Mouse (Mus musculus) kidney, postnatal 14 days (tissue): ENCODE data around the gene Thy1.

Experiments
- DNase-seq: peaks from one replicate; pipeline ENCODE4 v3.0.0; 2022; ENCODE audit warnings: mixed read lengths

The Thy1 gene

DNA sequence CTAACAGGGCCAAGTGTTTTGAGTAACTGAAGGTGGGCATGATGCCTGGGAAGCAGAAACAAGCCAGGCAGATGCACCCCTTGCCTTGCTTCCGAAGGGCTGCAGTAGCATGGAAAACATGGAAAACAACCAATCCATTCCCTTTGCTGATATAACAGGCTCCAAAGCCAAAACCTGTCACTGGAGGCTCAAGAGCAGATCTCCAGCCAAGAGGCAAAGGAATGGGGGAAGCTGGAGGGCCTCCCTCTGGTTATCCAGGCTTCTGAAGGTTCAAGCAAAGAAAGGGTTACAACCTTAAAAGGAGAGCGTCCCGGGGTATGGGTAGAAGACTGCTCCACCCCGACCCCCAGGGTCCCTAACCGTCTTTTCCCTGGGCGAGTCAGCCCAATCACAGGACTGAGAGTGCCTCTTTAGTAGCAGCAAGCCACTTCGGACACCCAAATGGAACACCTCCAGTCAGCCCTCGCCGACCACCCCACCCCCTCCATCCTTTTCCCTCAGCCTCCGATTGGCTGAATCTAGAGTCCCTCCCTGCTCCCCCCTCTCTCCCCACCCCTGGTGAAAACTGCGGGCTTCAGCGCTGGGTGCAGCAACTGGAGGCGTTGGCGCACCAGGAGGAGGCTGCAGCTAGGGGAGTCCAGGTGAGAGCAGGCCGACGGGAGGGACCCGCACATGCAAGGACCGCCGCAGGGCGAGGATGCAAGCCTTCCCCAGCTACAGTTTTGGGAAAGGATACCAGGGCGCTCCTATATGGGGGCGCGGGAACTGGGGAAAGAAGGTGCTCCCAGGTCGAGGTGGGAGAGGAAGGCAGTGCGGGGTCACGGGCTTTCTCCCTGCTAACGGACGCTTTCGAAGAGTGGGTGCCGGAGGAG lies at the start of gene Thy1:
Thy1 (plus strand) TSS at position 549 of the 872 bp plus-strand sequence.
- DNase-seq: peak; percentile 25

DNA sequence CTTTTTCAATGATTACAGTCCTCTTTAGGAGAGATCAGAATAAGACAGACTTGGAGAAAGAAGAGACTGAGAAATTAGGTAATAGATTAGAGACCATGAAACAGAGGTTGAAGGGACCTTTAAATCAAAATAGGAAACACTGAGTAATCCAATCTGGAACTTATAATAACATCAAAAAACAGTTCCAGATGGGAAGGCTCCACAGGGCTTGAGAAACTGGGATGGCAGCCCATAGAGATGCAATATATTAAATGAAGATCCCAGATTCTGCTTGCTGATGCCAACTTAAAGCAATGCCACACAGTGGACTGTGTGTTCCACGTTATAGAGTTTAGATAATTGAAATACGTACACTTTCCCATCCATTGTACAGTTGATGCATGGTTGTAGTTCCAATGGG lies 45.5 kb upstream of the Thy1 start:
- no peak for DNase-seq

DNA sequence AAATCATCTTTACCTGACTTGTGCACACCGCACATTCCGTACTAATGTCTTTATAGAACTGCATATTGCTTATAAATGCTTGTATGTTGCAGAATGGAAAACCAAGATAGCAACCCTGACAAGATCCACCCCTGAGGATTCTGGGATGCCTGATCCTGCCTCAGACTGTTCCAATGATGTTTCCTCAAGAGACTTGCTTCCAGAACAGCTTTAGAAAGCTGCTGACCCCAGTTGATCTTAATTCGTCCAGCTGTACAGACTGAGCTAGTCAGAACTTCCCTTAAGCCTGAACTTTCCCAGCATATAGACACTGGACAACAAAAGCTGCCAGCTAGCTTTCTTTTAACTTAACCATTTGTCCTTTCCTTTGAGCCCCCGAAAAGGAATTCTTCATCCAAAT lies 44.3 kb upstream of the Thy1 start:
- DNase-seq: no peak

- DNase-seq: no peak
Measured at GRCm38 (mm10) chr9:44004362-44004761, 38.8 kb upstream of the Thy1 start.

DNA sequence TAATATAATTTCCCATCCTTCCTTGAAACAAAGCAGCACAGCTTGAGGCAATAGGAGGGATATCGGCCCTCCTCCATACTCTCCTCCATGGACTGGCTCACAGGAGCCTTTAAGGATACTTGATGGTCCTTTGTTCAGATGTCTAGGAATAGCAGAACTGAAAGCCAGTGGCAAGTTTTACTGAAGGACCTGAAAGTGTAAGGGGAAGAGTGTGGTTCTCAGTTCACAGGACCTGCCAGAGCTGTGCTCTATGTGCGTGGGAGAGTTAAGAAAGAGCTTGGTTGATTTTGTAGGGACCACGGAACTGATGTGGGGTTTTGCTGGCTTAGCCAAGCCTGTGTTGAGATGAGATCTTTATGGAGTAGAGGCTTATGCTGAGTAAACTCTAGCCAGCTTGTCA lies 37.9 kb upstream of the Thy1 start:
- DNase-seq: no peak

GRCm38 (mm10) chr9:44007323-44007722 lies 35.9 kb upstream of the Thy1 start:
- no peak for DNase-seq

GRCm38 (mm10) chr9:44007991-44008390 lies 35.2 kb upstream of the Thy1 start:
- no peak for DNase-seq

DNA sequence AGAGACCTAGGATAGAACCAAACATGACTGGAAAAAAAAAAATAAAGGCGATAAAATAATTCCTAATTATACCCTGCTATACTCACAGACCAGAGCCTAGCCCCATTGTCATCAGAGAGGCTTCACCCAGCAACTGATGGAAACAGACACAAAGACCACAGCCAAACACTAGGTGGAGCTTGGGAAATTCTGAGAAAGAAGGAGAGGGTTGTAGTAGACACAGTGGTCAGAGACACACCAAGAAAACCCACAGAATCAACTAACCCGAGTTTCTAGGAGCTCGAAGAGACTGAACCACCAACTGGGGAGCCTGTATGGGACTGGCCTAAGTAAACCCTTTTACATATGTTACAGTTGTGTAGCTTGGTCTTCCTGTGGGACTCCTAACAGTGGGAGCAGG lies 32.3 kb upstream of the Thy1 start:
- no peak for DNase-seq

- no peak for DNase-seq
Measured at GRCm38 (mm10) chr9:44011668-44012067, 31.5 kb upstream of the Thy1 start.

DNA sequence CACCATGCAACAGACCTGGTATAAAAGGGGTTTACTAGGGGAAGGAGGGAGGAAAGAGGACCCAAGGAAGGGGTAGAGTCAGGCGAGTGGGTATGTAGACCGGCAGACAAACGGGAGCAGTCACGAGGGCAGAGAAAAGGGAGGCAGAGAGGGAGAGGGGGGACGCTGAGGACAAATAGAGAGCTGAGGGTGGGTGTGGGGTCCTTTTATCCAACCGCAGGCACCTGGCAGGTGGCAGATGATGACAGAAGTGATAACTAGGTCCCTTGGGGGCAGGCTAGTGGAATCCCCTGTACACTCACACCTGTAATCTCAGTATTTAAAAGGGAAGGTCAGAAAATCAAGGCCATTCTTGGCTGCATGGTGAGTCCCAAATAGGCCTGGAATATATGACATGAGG lies 31.0 kb upstream of the Thy1 start:
- no peak for DNase-seq

- DNase-seq: peak; percentile 67
Measured at GRCm38 (mm10) chr9:44012761-44013301, 30.4 kb upstream of the Thy1 start.

GRCm38 (mm10) chr9:44013781-44014180 lies 29.4 kb upstream of the Thy1 start:
- DNase-seq: no peak

GRCm38 (mm10) chr9:44016304-44016703 lies 26.9 kb upstream of the Thy1 start:
- no peak for DNase-seq

DNA sequence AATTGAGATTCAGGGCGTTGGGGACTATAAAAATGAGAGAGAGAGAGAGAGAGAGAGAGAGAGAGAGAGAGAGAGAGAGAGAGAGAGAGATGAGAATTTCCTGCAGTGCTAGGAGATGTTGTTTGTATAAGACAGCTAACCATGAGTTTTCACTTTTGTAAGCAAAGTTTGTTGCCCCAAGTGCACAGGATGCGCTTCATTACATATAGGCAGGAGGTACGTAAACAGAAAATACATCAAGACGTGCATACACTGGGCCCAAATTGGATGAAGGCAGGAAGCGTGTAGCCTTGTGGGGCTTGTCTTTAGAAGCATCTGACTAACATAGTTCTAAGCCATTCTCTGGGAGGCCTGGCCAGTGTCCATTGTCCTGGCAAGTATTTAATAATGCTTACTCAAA lies 25.3 kb upstream of the Thy1 start:
- no peak for DNase-seq

GRCm38 (mm10) chr9:44020001-44020400 lies 23.2 kb upstream of the Thy1 start:
- no peak for DNase-seq

DNA sequence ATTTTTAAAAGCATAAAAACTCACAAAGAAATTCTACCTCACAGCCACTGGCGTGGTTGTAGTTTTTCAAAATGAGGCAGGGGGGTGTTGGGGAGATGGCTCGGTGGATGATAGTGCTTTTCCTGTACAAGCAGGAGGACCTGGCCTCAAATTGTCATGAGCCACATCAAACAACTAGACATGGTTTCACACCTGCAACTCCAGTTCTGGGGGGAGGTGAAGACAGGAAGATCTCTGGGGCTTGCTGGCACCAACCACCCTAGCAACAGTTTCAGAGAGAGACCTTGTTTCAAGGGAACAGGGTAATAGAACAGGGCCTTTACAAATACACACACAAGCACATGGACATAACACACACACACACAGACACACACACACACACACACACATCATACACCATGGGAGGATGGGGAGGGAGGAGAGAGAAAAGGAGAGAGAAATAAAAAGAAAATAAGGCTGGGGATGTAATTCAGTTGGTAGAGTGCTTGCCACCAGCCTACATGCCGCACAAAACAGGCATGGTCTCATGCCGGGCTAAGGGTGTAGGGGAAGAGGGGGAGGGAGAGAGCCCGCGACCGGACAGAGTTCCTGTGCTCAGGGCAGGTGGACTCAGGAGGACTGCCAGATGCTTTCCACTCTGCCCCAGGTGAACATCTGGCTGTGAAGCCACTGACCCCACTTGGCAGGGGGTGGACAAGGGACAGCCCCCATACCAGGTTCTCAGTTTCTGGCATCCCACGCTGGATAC lies 20.9 kb upstream of the Thy1 start:
- DNase-seq: no peak

DNA sequence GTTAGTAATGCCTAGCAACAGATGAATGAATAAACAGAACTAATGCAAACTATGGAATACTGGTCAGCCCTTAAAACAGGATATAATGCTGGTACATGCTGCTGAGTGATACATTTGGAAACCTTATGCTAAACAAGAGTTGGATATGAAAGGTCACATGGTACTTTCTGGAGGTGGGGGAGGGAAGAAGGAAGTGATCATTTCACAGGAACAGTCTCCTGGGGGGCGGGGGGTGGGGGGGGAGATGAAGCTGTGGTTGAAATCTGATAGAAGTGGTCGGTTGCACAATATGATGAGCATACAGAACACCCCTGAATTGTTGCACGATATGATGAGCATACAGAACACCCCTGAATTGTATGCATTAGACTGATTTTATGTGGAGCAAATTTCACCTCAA lies 19.1 kb upstream of the Thy1 start:
- DNase-seq: no peak

- peak; percentile 45 for DNase-seq
Measured at GRCm38 (mm10) chr9:44029580-44030236, 13.5 kb upstream of the Thy1 start.

DNA sequence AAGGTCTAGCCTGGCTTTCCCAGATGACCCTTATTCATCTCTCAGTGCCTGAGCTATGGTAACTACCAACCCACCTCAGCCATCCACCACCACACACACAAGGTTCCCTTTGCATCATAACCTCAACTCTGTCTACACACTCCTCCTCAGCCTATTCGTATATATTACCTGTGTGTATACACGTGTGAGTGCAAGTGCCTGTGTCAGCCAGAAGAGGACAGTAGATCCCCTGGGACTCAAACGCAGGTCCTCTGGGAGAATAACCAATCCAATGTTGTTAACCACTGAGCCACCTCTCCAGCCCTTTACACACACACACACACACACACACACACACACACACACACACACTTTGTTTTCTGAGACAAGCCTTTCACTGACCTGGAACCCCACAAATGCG lies 12.5 kb upstream of the Thy1 start:
- no peak for DNase-seq

- DNase-seq: no peak
Measured at GRCm38 (mm10) chr9:44031079-44031478, 12.1 kb upstream of the Thy1 start.

DNA sequence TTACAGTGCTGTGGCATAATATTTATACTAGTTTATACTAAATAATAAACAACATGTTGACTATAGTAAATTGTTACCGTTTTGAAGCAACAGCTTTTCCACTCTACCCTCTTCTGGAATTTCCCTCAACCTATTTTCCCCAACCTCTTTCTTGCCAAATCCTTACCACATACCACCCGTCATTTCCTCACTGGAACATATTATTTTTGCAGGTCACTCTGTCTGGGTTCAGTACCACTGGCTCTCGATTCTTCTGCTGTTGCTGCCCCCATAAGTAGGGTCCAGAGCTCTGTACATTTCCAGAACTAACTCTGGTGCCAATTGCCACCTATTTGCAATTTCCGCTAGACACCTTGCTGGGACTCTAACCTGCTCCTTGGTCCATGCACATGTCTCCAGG lies 11.2 kb upstream of the Thy1 start:
- no peak for DNase-seq

DNA sequence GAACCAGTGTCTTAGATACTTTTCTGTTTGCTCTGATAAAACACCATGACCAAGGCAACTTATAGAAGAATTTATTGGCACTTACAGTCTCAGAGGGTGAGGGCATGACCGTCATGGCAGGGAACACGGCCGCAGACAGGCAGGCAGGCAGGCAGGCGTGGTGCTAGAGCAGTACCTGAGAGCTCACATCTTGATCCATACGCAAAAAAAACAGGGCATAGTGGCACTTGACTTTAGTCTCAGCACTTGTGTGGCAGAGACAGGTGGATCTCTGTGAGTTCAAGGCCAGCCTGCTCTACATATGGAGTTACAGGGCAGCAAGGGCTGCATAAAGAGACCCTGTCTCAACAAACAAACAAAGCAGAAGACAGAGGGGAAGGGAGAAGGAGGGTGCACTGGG lies 9.9 kb upstream of the Thy1 start:
- DNase-seq: no peak

DNA sequence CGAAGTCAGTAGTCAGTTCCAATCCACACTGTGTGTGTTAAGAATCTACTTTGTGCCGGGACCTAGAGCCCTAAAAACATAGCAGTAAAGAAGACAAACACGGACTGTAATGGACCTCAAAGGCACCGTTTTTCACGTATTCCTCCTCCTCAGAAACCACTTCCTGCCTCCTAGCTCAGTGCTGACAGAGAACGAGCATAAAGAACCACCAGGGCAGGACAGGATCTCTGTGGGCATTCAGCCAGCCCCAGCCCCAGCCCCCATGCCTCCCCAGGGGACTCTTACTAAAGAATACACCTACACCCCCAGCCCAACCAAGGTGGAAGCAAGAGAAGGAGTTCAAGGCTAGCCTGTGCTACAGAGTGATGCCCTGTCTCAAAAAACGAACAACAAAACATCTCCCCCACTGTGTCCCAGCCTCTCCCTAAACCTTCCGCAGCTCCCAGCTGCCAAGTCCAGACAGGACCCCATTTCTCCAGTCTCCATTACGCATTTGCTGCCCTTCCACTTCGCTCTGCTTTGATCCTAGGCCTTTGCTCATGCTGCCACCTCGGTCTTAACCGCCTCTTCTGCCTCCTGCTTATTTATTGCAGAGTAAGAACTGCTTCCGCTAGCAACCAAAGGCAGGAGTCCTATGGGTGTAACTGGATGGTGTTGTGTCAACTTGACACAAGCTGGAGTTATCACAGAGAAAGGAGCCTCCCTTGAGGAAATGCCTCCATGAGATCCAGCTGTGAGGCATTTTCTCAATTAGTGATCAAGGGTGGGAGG lies 9.0 kb upstream of the Thy1 start:
- no peak for DNase-seq
